Mouse (Mus musculus) heart, postnatal 36 days (tissue): ENCODE measurements around the gene Pkd1. TPM values are rescaled to one million over a fixed set of nuclear protein-coding genes. Genes with fewer than 3 reads are reported as not detected.

Experiments used
- DNase-seq, 2 experiments: peaks; one replicate each; pipeline ENCODE4 v3.0.0; 2021 to 2022
- intact Hi-C: fragments of 180-260 bp; cut with DNase I; formaldehyde crosslinking; loops from one replicate; pipeline ENCODE4 v1.15.1; 2025
- microRNA-seq, 2 experiments: library from miRNA; unstranded; fragments of <30 nt; microRNA quantifications; one replicate each; pipeline ENCODE4 v1.2.0; 2021; ENCODE audit warnings: borderline number of aligned reads in 2 of 2
- total RNA-seq, 2 experiments: library from RNA; stranded (reverse); gene quantifications; 2 replicates each; pipeline ENCODE4 v1.2.3; 2021

Pkd1 gene
- total RNA-seq, 2 experiments from 2014 or later: 45.4 to 45.6 TPM

- no peak for DNase-seq
- intact Hi-C loops: no loop called here
Observed at GRCm38 (mm10) chr17:24640119-24640518, 90.5 kb downstream of the Pkd1 start.

- intact Hi-C loops: no loop called here
- no peak for DNase-seq
Observed at GRCm38 (mm10) chr17:24640581-24640980, 90.9 kb downstream of the Pkd1 start.

- DNase-seq: no peak
- intact Hi-C loops: no loop called here
Observed at GRCm38 (mm10) chr17:24641944-24642343, 92.3 kb downstream of the Pkd1 start.

- intact Hi-C loops: no loop called here
- DNase-seq: no peak
Observed at GRCm38 (mm10) chr17:24642791-24643343, 93.2 kb downstream of the Pkd1 start.

DNA sequence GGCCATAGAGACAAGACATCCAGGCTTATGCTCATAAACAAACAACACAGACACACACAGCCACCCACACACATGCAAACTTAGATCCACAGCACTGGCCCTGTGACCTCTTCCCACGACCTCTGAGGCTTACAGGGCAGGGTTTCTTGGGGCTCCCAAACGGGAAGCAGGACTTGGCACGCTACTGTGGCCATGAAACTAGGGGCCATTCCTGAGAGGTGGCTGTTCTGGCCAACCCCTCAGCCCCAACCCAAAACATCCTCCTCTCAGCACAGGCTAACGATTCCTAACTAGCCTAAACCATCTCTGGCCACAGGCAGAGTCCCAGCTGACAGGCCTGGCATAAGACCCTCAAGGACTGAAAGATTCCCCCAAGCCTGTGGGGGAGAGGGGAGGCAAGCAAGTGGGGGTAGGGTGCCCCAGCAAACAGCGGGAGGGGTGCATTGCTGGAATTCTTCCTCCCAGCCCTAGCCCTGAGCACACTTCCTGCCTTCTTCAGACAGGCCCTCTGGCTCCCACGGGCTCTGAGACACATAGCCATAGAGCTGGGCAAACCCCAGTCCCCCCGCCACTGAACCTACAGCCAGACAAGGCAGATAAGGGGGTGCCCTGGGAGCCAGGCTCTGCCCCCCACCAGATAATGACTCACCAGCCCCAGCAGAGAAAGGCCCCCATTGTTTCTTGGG is 94.5 kb downstream of the Pkd1 start:
- DNase-seq: peak in 1 of 2 experiments; percentile 57
- intact Hi-C loops: no loop called here

- intact Hi-C loops: no loop called here
- DNase-seq: peak; percentile 67 to 73
Observed at GRCm38 (mm10) chr17:24644875-24645721, 95.5 kb downstream of the Pkd1 start.

DNA sequence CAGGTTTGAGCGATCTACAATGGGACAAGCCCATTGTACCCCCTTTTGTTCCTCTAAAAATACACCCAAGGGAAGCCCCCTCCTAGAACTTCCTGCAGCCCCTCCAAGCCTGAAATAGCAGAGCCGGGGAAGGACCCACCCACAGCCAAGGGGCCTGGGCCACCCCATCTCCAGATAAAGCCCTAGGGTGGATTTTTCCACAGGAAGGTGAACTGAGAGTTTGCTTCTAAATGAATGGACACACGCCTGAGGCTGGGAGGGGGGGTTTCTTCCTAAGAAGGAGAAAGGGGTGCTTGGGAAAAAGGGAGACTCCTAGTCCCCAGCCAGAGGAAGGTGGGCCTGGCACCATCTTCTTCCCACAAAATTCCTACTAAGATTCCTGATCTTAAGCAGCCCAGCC is 96.3 kb downstream of the Pkd1 start:
- intact Hi-C loops: no loop called here
- DNase-seq: no peak

Small RNA genes lying within 50 kb of the gene (microRNA-seq; reads per million reads assigned to microRNA genes)
- 0.67 to 0.72 reads per million in 2 experiments for gene Gm24589

Other genes with a start within 250 kb of the Pkd1 start
- gene Abca17, start 198.8 kb upstream of the Pkd1 start, total RNA-seq: under 1 TPM in 1 of 2 experiments, not detected in 1; 0.08 TPM
- 10 to 100 TPM; 13.5 to 15.5 TPM for gene Abca3, start 197.9 kb upstream of the Pkd1 start, total RNA-seq
- gene Rnps1, start 135.3 kb upstream of the Pkd1 start, total RNA-seq: 10 to 100 TPM; 58.4 to 61.6 TPM
- 100 to 1,000 TPM; 511 to 548 TPM for gene Eci1, start 123.2 kb upstream of the Pkd1 start, total RNA-seq
- 1 to 10 TPM; 1.1 to 1.4 TPM for gene Dnase1l2, start 106.7 kb upstream of the Pkd1 start, total RNA-seq
- gene E4f1, start 79.5 kb upstream of the Pkd1 start, total RNA-seq: 10 to 100 TPM; 11.0 to 12.4 TPM
- 10 to 100 TPM; 39.1 to 41.9 TPM for gene Pgp, start 79.4 kb upstream of the Pkd1 start, total RNA-seq
- gene Bricd5, start 76.0 kb upstream of the Pkd1 start, total RNA-seq: not detected
- 1 to 10 TPM; 8.1 to 9.0 TPM for gene Mlst8, start 70.8 kb upstream of the Pkd1 start, total RNA-seq
- gene Caskin1, start 61.2 kb upstream of the Pkd1 start, total RNA-seq: under 1 TPM; 0.11 to 0.14 TPM
- gene Traf7, start 21.9 kb upstream of the Pkd1 start, total RNA-seq: 10 to 100 TPM; 45.7 to 51.6 TPM
- gene Rab26, start 15.6 kb upstream of the Pkd1 start, total RNA-seq: not detected
- 100 to 1,000 TPM; 106 to 112 TPM for gene Tsc2, start 82.8 kb downstream of the Pkd1 start, total RNA-seq
- gene Nthl1, start 82.8 kb downstream of the Pkd1 start, total RNA-seq: 1 to 10 TPM; 3.3 to 4.1 TPM
- gene Slc9a3r2, start 100.5 kb downstream of the Pkd1 start, total RNA-seq: 100 to 1,000 TPM in 1 of 2 experiments, 10 to 100 TPM in 1; 91.1 to 140 TPM
- not detected for gene Npw, start 108.6 kb downstream of the Pkd1 start, total RNA-seq
- gene Zfp598, start 119.9 kb downstream of the Pkd1 start, total RNA-seq: 10 to 100 TPM; 17.3 to 19.0 TPM
- gene Syngr3, start 140.1 kb downstream of the Pkd1 start, total RNA-seq: under 1 TPM; 0.14 to 0.22 TPM
- 10 to 100 TPM; 19.3 to 22.8 TPM for gene Gfer, start 146.3 kb downstream of the Pkd1 start, total RNA-seq
- gene Noxo1, start 146.4 kb downstream of the Pkd1 start, total RNA-seq: 1 to 10 TPM in 1 of 2 experiments, under 1 TPM in 1; 0.33 to 1.3 TPM
- gene Tbl3, start 157.8 kb downstream of the Pkd1 start, total RNA-seq: 10 to 100 TPM; 16.3 to 17.7 TPM
- gene Rnf151, start 168.2 kb downstream of the Pkd1 start, total RNA-seq: not detected
- gene Rps2, start 168.3 kb downstream of the Pkd1 start, total RNA-seq: 100 to 1,000 TPM; 668 to 757 TPM
- 1,000 to 10,000 TPM in 1 of 2 experiments, 100 to 1,000 TPM in 1; 979 to 1,034 TPM for gene Ndufb10, start 174.6 kb downstream of the Pkd1 start, total RNA-seq
- gene Rpl3l, start 178.0 kb downstream of the Pkd1 start, total RNA-seq: 100 to 1,000 TPM; 400 to 416 TPM
- 100 to 1,000 TPM; 160 to 183 TPM for gene Msrb1, start 186.8 kb downstream of the Pkd1 start, total RNA-seq
- not detected for gene Hs3st6, start 203.2 kb downstream of the Pkd1 start, total RNA-seq